Mouse (Mus musculus): ENCODE measurements around the gene Aup1.

DNA sequence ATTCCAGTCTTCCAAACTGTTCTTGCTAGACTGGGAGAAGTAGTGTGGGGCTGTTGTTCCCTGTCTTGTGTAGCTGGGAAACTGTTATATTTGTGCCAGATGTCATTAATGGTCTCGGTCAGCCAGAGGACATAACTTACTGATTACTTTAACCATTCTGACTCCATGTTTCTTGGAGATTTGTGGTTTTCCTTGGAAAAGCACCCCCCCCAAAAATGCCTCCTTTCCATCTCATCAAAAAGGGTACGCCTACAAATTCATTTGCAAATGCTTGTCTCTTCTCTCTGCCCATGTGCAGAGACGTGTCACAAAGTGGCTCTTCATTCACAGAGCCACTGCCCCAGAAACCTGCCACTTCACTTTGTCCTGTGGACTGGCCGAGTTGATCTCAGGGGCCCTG is 29.9 kb upstream of the Aup1 start:
- TF ChIP-seq POLR2A (IDR thresholded peaks at IDR 0.05; ENCODE audit: borderline replicate concordance, insufficient read depth, low read length): no peak
- no peak for TF ChIP-seq CTCF (IDR thresholded peaks at IDR 0.05; ENCODE audit: borderline replicate concordance, insufficient read depth, low read depth, low read length)
